ENCODE assay signal across 8 mouse cellular contexts in genomic region chr9:56505083-56505792, GRCm38 (mm10).
A peak's percentile ranks its signal among the peaks of the same experiment; 100 is the strongest.
DNase-seq lines count a peak whose midpoint lies in the region; ATAC-seq and TF ChIP-seq lines count a peak whose summit lies in the region.

No protein-coding gene starts in this region.

- ATAC-seq in erythroblast, adult 5-6 weeks (replicated peaks; ENCODE audit: low FRiP score, poor library complexity, severe bottlenecking): no peak

- 82% methylated on average over 9 of the region's 9 CpGs for WGBS in thymus, adult 2 months

- TF ChIP-seq POLR2A in thymus, adult 2 months (IDR thresholded peaks at IDR 0.05; ENCODE audit: control insufficient read depth, extremely low read depth, insufficient read depth, low read length, poor library complexity): no peak

- no peak overlapping the region for H3K4me3 ChIP-seq in thymus, adult 2 months (ENCODE audit: control insufficient read depth, insufficient read depth, low read length)

- peaks cover 15% of the 10 kb centered on the region for H3K4me1 ChIP-seq in thymus, adult 2 months (replicated peaks; ENCODE audit: control insufficient read depth, insufficient read depth, low read length)

- H3K36me3 ChIP-seq in thymus, adult 2 months (ENCODE audit: control insufficient read depth, insufficient read depth, low read length): no peaks in the 10 kb centered on the region

- no peak for TF ChIP-seq CTCF in thymus, adult 2 months (IDR thresholded peaks at IDR 0.05; ENCODE audit: borderline replicate concordance, control insufficient read depth, extremely low read depth, insufficient read depth, low read length, poor library complexity)

- no peak overlapping the region for H3K27ac ChIP-seq in thymus, adult 2 months (ENCODE audit: control insufficient read depth, insufficient read depth, low read length)

- no peaks in the 10 kb centered on the region for H3K27me3 ChIP-seq in thymus, adult 2 months (ENCODE audit: control insufficient read depth, insufficient read depth, low read length)

- peak; percentile 8 for DNase-seq in thymus, postnatal 14 days
- DNase-seq in thymus, adult 2 months: no peak
- DNase-seq in heart, adult 8-10 months (ENCODE audit: low spot score): peak; percentile 76
- peak; percentile 57 for DNase-seq in kidney, adult 18-20 months
- peak; percentile 77 for DNase-seq in lung, postnatal 10 days
- DNase-seq in testis, postnatal 14 days (ENCODE audit: low spot score): peak; percentile 52
- DNase-seq in right cerebral cortex, adult 18-20 months: no peak

Comparison
In these comparisons a context has a peak if more than half of its experiments do, and no peak if none do; other contexts are left out.
1. DNase-seq: peak in thymus, postnatal 14 days (single experiment), heart, adult 8-10 months (single experiment), kidney, adult 18-20 months (single experiment), lung, postnatal 10 days (single experiment) and testis, postnatal 14 days (single experiment); none in thymus, adult 2 months (single experiment) and right cerebral cortex, adult 18-20 months (single experiment).